Mouse (Mus musculus) G1E (cell line): ENCODE results near the gene Ppp1r15a. TPM values are rescaled to one million over a fixed set of nuclear protein-coding genes. Genes with fewer than 3 reads are reported as not detected.

Experiments
- ATAC-seq: 2 replicates; pipeline ENCODE4 v1.8.0; 2016; ENCODE audit warnings: mild to moderate bottlenecking; ENCODE audit not compliant: insufficient number of reproducible peaks, poor library complexity, low FRiP score, severe bottlenecking; ENCODE audit errors: extremely low read depth
- DNase-seq: peaks from one replicate; pipeline ENCODE4 v3.0.0; 2012; ENCODE audit warnings: low spot score
- H3K27me3 ChIP-seq: 2 replicates; pipeline ENCODE4 v1.6.1; 2012; ENCODE audit warnings: mild to moderate bottlenecking, low read length, inconsistent platforms; ENCODE audit not compliant: insufficient read depth
- H3K36me3 ChIP-seq: replicated peaks from 2 replicates; pipeline ENCODE3; 2012; ENCODE audit warnings: mild to moderate bottlenecking, inconsistent platforms
- H3K4me1 ChIP-seq: 2 replicates; pipeline ENCODE4 v1.6.1; 2012; ENCODE audit warnings: low read depth, low read length, inconsistent platforms, mixed read lengths; ENCODE audit not compliant: insufficient read depth
- H3K4me3 ChIP-seq: 2 replicates; pipeline ENCODE4 v1.5.1; 2012; ENCODE audit warnings: low read depth, mild to moderate bottlenecking, inconsistent platforms, low read length, moderate library complexity, mixed read lengths
- H3K9me3 ChIP-seq: replicated peaks from 2 replicates; pipeline ENCODE4 v1.6.1; 2012; ENCODE audit warnings: inconsistent platforms
- CTCF ChIP-seq: IDR thresholded peaks from 2 replicates; pipeline ENCODE4 v1.5.1; 2012; ENCODE audit warnings: low read depth, low read length, inconsistent platforms, mixed read lengths
- GATA1 ChIP-seq: IDR thresholded peaks from 2 replicates; pipeline ENCODE4 v1.6.1; 2012; ENCODE audit warnings: borderline replicate concordance, low read length, inconsistent platforms, mixed read lengths
- GATA2 ChIP-seq: IDR thresholded peaks from 2 replicates; pipeline ENCODE4 v1.6.1; 2012; ENCODE audit warnings: low read depth, low read length, inconsistent platforms, borderline replicate concordance
- POLR2AphosphoS5 ChIP-seq: IDR thresholded peaks from 2 replicates; pipeline ENCODE4 v1.6.1; 2012; ENCODE audit warnings: low read depth, low read length, inconsistent platforms; ENCODE audit not compliant: insufficient replicate concordance
- TAL1 ChIP-seq: conservative IDR thresholded peaks from 2 replicates; pipeline ENCODE4 v1.6.1; 2012; ENCODE audit warnings: low read depth, low read length, inconsistent platforms, mixed read lengths
- polyA plus RNA-seq: library from polyadenylated mRNA; stranded (reverse); fragments of >175 nt; gene quantifications from 2 replicates; pipeline ENCODE4 v1.2.3, GENCODE M21; 2012
- total RNA-seq, 2 experiments: library from RNA; stranded (forward) in 1 of 2; stranded (reverse) in 1 of 2; fragments of 200-1000 nt in 1 of 2; fragments of >200 nt in 1 of 2; fragmentation: Nextera tagmentation in 1 of 2; gene quantifications; 2 replicates each; pipeline ENCODE4 v1.2.3; 2014 to 2017

Gene Ppp1r15a
- total and polyA plus RNA-seq, 3 experiments = 62.3 to 75.0 (median 67.9) TPM

DNA sequence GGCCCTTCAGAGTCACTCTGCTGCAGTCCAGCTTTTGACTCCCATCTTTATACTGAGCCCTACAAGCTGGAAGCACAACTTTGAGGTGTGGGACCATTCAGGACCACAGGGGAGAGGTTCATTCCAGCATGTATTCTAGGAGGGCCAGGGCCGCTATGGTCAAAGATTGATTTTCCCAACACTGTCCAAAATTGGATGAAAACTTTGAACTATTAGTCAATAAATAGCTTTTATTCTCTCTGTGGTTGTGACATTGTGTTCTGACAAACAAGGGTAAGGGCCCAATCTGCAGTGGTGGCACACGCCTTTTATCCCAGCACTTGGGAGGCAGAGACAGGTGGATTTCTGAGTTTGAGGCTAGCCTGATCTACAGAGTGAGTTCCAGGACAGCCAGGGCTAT, 27.9 kb upstream of the Ppp1r15a start:
- Histone ChIP-seq H3K36me3 (no peaks in the 10 kb centered on the region), H3K9me3 (no peaks in the 10 kb centered on the region), H3K4me3 (no peak overlapping the region), H3K4me1 (peaks cover 23% of the 10 kb centered on the region), H3K27me3 (peaks cover 45% of the 10 kb centered on the region)
- ATAC-seq (no peak), DNase-seq (no peak)
- no peak for TF ChIP-seq GATA2
- TF ChIP-seq TAL1 = no peak
- TF ChIP-seq POLR2AphosphoS5 = no peak
- no peak for TF ChIP-seq GATA1
- TF ChIP-seq CTCF = no peak

DNA sequence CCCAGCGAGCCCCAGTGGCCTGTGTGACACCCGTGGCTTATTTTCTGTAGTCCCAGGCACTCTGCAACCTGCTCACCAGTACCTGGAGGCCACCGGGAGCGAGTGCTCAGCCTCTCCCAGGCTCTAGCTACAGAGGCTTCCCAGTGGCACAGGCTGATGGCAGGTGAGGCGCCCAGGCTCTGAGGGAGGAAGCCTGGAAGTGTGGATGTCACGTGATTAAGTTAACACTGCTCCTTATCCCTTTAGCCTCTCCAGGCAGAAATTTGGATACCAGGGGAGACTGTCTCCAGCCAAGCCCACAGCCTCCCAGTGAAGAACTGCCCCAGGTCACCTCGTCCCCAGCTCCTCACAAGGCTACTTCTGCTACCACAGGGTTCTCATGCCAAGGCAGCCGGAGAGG, 27.5 kb upstream of the Ppp1r15a start:
- ATAC-seq (no peak), DNase-seq (no peak)
- Histone ChIP-seq H3K27me3 (peaks cover 48% of the 10 kb centered on the region), H3K4me3 (no peak overlapping the region), H3K4me1 (peaks cover 18% of the 10 kb centered on the region), H3K36me3 (no peaks in the 10 kb centered on the region), H3K9me3 (no peaks in the 10 kb centered on the region)
- TF ChIP-seq GATA1 = no peak
- no peak for TF ChIP-seq GATA2
- TF ChIP-seq CTCF = no peak
- TF ChIP-seq TAL1 = no peak
- no peak for TF ChIP-seq POLR2AphosphoS5

DNA sequence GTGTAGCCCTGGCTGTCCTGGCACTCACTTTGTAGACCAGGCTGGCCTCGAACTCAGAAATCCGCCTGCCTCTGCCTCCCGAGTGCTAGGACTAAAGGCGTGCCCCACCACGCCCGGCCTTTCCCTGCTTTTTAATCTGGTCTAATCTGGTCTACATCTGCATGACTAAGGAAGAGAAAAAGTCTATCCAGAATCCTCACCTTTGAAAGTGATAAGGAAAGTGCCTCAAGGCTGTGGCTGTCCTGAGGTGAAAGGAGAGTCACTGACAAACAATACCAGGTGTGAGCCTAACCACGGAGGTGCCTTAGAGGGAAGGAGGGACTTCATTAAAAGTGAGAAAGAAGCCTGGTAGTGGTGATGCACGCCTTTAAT, 25.4 kb upstream of the Ppp1r15a start:
- Histone ChIP-seq H3K36me3 (no peaks in the 10 kb centered on the region), H3K4me3 (no peak overlapping the region), H3K9me3 (no peaks in the 10 kb centered on the region), H3K27me3 (peaks cover 55% of the 10 kb centered on the region), H3K4me1 (peaks cover 15% of the 10 kb centered on the region; the same call in 1 of the 2 replicates)
- ATAC-seq = no peak
- TF ChIP-seq GATA1 = no peak
- no peak for DNase-seq

DNA sequence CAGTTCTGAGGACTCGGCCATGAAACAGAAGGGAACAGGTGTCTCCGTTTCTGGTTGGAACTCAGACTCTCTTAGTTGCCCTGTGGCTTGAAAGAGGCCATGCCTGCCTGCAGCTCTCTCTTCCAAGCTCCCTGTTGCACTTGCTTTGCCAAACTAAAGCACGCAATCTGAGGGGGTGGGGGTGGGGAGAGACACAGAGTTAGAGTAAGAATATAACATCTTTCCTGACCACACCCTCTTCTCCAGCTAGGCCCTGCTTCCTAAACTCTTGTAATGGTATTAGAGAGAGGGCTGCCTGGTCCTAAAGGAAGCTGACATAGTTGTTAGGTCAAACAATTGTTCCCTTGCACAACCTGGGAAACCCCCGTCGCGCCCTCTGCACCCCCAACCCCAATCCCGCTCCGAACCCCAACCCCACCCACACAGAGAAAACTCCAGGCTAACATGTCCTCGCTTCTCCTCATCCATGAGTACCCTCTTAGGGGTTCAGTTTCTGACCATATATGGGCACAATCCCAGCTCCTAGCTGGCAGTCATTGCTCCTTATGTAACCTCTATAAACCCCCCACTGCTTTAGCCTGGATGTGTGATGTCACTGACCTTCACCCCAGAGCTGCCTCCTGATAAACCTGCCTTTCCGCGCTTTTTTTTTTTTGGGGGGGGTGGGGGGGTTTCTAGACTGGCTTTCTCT, 24.9 kb upstream of the Ppp1r15a start:
- Histone ChIP-seq H3K36me3 (no peaks in the 10 kb centered on the region), H3K27me3 (peaks cover 58% of the 10 kb centered on the region), H3K4me1 (peaks cover 12% of the 10 kb centered on the region; the same call in 1 of the 2 replicates), H3K9me3 (no peaks in the 10 kb centered on the region), H3K4me3 (no peak overlapping the region)
- no peak for ATAC-seq
- no peak for DNase-seq
- TF ChIP-seq GATA2 (no peak), TAL1 (no peak), CTCF (no peak), POLR2AphosphoS5 (no peak), GATA1 (no peak)

- H3K27me3 ChIP-seq = peaks cover 61% of the 10 kb centered on the region
- no peak for DNase-seq
- TF ChIP-seq CTCF (no peak), GATA1 (no peak), GATA2 (no peak), TAL1 (no peak)
- H3K4me3 ChIP-seq = no peak overlapping the region
- H3K4me1 ChIP-seq = peaks cover 11% of the 10 kb centered on the region; the same call in 1 of the 2 replicates
- no peaks in the 10 kb centered on the region for H3K36me3 ChIP-seq
- H3K9me3 ChIP-seq = no peaks in the 10 kb centered on the region
- no peak for ATAC-seq
These were observed 23.8 kb upstream of the Ppp1r15a start for GRCm38 (mm10) chr7:45549641-45550436.

- Histone ChIP-seq H3K9me3 (0 out of 2 replicates have a peak, but pooled peaks cover 3% of the 10 kb centered on the region), H3K27me3 (peaks cover 54% of the 10 kb centered on the region), H3K36me3 (no peaks in the 10 kb centered on the region), H3K4me1 (peaks cover 3% of the 10 kb centered on the region; the same call in 1 of the 2 replicates), H3K4me3 (no peak overlapping the region)
- no peak for ATAC-seq
- no peak for DNase-seq
- TF ChIP-seq GATA1 = no peak
- no peak for TF ChIP-seq TAL1
- TF ChIP-seq GATA2 = no peak
- no peak for TF ChIP-seq POLR2AphosphoS5
- TF ChIP-seq CTCF = no peak
These were observed 18.5 kb upstream of the Ppp1r15a start for GRCm38 (mm10) chr7:45544525-45544924.
